Mouse (Mus musculus) cerebellum, adult 11 months (tissue): ENCODE data around the gene Glg1.
"Not testable (repeated sequence)": the region's sequence is repeated elsewhere in the genome, so short reads cannot be mapped to it uniquely, and the experiment has no call there.

Source experiments
- DNase-seq: peaks from one replicate; pipeline ENCODE4 v3.0.0; 2022

Gene Glg1

DNA sequence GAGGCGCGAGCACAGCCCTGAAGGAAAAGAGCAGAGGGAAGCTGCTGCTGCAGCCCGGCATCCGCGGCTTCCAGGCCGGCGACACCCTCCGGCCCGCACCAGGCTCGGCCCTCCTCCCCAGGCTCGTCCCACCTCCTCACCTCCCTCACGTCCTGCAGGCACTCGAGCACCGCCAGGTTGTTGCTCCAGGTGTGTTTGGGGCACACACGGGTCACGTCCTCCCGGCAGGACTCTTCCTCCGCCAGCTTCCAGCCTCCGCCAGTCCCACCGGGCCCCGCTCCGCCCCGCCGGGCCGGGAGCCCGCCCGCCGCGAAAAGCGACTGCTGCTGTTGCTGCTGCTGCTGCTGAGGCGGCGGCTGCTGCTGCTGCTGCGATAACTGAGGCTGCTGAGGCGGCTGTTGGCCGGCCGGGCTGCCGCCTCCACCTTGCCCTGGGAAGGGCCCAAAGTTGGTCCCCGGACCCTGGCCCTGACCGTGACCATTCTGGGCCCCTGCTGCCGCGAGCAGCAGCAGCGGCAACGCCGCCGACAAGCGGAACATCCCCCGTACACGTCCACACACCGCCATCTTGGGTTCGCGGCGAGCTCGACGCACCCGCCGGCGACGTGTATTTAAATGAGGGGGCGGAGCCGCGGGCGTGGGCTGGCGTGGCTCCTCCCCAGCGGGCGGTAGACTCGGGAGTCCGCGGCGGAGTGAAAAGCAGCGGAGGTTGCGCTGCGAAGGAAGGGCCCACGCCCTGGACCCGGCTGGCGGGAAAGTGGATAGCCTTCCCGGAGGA is at the start of gene Glg1:
TSS of gene Glg1 (minus strand) at position 586 of the 777 bp plus-strand sequence.
- DNase-seq = peak; percentile 90

- DNase-seq = no peak
Measured at GRCm38 (mm10) chr8:111305031-111305730, 46.2 kb upstream of the Glg1 start.

DNA sequence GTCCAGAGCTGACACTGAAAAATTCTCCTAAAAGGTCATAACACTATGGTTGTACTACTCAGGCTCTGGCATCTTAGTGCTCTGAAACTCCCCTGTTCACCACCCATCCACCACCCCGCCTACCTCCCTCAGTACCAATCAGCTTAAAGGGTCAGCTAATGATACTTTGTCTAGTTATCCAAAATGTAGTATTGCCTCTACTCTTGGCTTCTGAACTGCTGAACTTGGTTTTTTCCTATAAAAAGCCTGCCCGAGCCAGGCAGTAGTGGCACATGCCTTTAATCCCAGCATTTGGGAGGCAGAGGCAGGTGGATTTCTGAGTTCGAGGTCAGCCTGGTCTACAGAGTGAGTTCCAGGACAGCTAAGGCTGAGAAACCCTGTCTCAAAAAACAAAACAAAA is 45.3 kb upstream of the Glg1 start:
- DNase-seq = no peak

- DNase-seq = not testable (repeated sequence)
Measured at GRCm38 (mm10) chr8:111303076-111303803, 44.2 kb upstream of the Glg1 start.

DNA sequence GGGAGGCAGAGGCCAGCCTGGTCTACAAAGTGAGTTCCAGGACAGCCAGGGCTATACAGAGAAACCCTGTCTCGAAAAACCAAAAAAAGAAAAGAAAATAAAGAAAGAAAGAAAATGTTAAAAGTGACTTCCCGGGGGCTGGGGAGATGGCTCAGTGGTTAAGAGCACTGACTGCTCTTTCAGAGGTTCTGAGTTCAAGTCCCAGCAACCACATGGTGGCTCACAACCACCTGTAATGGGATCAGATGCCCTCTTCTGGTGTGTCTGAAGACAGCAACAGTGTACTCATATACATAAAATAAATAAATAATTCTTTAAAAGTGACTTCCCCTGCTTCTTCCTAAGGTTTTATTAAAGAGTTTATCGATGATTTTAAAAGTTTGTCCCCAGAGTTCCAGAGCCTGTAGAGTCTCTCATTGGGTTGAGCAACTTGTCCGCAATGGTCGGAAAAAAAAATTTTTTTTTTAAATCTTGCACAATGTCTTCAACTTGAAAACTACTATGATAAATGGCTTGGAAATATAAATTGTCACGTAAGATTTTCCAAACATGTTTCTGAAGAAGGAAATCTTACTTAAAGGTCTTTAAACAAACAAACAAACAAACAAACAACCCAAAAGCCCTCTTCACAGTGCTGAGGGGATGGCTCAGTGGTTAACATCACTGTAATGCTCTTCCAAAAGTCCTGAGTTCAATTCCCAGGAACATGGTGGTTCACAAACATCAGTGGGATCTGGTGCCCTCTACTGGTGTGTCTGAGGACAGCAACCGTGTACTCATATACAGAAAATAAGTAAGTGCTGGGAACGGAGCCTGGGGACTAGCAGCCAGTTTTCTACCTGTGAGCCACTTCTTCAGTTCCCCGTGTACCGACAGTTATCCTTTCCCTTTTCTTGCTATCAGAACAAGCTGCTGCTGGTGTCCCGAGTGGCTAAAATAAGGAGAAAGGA is 41.9 kb upstream of the Glg1 start:
- peak; percentile 10 for DNase-seq

- DNase-seq = peak; percentile 94
Measured at GRCm38 (mm10) chr8:111299821-111300568, 41.0 kb upstream of the Glg1 start, which contains the start of gene Rfwd3. Rfwd3 (minus strand) TSS chr8:111300222.

DNA sequence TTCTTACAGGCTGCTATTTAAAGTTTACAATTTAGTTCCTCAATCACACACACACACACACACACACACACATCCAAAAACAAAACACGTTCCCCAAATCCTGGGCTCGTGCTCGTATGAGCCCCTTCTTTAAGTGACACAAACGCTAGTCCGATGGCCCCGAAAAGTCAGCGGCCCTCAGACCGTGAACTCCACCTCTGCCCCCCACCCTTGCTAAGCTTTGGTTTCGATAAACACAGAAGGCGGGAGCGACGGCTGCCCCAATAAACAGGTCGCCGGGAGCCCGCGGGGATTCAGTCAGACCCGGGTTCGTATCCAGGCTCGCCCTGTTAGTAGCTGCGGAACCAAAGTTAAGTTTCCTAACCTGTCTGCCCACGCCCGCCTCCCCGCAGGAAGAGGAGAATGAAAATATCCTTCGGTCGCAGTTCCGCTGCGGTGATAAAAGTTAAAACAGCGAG is 40.4 kb upstream of the Glg1 start:
- peak; percentile 53 for DNase-seq

- peak; percentile 9 for DNase-seq
Measured at GRCm38 (mm10) chr8:111298011-111298410, 39.0 kb upstream of the Glg1 start.

DNA sequence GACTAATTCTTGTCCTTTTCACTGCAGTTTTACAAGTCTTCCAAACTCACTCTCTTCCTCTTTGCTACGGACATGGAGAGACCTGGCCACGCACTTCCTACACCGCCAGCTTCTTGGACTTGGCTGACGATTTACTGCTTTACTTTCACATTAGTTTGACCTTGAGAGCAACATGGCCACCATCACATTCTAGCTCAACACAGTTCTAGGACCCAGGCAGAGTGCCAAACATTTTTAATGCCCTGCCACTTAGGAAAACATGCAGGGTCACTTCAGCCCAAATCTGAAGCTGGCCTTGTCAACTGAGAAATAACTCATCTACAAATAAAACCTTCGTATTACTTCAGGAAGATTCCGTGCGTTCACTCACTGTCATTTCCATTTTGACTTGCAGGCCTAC is 32.7 kb upstream of the Glg1 start:
- no peak for DNase-seq

DNA sequence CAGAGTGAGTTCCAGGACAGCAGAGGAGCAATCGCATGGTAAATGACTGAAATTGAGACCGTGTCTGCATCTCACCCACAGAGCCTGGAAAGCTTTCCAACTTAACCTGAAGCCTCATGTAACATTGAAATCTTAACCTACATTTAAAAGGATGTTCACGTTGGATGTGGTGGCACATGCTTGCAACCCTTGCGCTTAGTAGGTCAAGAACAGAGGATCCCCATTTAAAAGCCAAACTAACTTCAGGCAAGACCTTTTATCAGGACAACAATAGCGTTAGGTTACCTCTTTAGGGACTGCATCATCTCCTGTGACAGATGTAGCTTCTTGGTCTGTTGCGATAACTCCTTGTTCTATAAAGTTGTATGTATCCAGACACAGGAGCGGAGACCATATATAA is 31.6 kb upstream of the Glg1 start:
- no peak for DNase-seq

DNA sequence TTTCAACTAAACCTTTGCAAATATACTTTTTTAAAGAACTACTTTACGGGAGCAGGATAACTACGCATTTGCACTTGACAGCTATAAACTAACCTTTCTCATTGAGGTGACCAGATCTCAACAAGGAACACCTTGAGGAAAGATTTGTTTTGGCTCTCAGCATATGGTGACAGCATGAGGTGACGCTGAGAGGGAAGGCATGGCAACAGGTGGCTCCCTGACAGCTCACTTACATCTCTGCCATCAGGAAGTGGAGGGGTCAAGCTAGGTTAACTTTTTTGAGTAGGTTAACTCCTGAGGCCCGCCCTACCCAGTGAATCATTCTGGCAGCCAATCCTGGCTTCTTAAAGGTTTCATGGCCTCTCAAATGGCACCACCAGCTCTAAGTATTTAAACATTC is 26.6 kb upstream of the Glg1 start:
- DNase-seq = no peak

DNA sequence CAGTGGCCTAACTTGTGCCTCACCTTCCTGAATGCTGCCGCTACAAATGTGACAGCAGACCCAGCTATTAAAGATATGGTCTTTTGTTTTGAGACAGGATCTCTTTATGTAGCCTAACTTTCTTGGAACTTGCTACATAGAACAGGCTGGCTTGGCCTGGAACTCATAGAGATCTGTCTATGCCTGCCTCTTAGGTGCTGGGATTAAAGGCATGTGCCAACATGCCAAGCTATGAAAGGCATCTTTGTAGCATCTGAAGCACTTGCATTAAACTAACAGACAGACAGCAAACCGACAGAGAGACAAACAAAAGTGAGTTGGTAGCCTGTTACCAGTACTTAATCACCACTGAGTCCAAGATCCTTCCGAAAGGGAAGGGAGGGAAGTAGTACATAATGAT is 23.1 kb upstream of the Glg1 start:
- DNase-seq = no peak

GRCm38 (mm10) chr8:111268277-111268676 is 9.3 kb upstream of the Glg1 start:
- DNase-seq = no peak

GRCm38 (mm10) chr8:111266161-111266560 is 7.1 kb upstream of the Glg1 start:
- not testable (repeated sequence) for DNase-seq

DNA sequence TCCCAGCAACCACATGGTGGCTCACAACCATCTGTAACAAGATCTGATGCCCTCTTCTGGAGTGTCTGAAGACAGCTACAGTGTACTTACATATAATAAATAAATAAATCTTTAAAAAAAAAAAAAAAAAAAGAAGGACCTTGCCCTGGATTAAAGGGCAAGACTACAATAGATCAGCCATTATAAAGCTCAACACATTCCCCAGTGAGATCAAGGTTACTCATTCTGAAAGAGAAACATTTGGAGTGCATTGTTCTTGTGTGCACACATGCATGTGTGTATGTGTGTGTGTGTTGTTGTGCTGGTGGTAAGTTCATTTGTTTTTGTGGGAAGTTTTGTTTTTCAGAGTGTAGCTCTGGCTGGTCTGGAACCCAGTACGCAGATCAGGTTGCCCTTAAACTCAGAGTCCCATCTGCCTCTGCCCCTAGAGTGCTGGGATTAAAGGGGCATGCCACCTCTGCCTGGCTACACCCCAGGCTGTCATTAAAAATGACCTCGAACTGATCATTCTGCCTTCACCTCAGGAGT is 5.7 kb upstream of the Glg1 start:
- DNase-seq = no peak

DNA sequence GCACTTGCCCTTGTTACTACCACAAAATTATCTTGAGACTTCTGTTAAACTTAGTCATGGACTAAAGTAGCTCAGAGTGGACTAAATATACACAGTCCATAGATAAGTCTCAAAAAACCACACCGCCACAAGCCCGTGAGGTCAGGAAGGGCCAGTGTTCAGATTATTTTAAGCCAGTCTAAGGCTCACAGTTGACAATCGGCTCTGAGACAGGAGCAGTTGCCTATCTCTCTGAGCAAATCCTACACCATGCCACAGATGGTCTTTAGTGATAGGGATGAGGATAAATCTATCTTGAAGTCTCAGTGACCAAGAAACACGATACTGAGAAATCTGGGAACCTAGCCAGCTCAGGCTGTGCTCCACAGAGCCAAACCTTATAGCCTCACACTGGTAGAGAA is 3.0 kb upstream of the Glg1 start:
- DNase-seq = no peak

DNA sequence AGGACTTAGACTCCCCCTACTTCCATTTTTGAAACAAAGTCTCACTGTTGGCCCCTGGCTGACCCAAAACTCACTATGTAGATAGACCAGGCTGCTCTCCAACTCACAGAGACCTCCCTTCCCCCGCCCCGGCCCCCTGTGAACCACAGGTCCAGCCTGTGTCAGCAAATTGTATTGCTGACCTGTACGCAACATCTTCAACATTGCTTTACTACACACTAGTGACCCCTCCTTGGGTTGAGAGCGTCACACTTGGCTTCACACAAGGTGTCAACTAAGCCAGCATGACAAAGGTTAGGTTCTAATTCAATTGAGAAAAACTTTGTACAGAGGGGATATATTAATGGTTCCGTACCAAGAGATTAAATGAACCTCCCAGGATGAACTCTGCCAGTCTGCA is 1.2 kb upstream of the Glg1 start:
- no peak for DNase-seq

DNA sequence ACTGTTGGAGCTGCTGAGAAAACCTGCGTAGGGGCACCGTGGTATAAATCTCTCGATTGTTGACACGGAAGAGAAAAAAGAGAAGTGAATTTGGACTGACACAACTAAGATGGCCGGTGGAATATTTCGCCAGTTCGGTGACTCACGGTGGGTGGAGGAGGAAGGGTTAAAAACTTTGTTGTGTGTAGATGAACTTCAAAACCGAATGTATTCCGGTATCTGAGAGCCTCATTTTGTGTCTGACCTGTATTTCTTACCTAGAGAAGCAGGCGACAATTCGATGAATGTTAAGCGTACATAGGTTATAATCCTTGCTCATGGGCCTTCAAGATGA is 359 bp upstream of the Glg1 start:
- no peak for DNase-seq

- DNase-seq = no peak
Measured at GRCm38 (mm10) chr8:111258010-111258630, 896 bp downstream of the Glg1 start.

DNA sequence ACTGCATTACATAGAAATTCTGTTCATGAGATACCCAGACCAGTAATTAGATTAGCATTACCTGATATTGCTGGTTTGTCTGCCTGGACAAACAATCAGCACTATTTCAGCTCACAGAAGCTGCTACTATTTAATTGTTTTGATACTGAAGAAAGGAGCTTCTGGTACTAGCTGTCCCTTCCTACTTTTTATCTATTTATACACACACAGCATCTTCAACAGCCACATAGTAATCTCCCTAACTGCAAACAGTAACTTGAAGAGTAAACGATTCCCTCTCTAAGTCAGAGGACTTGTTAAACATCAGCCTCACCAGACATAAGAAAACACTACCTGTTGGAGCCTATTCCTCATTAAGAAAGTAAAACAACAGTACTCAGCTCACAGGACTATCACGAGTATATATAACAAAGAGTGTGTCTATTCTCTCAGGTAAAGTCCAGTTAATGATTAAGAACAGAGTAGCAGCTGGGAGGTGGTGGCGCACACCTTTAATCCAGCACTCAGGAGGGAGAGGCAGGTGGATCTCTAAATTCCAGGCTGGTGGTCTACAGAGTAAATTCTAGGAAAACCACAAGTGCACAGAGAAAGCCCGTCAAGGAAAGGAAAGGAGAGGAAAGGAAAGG is 6.4 kb downstream of the Glg1 start:
- DNase-seq = no peak

DNA sequence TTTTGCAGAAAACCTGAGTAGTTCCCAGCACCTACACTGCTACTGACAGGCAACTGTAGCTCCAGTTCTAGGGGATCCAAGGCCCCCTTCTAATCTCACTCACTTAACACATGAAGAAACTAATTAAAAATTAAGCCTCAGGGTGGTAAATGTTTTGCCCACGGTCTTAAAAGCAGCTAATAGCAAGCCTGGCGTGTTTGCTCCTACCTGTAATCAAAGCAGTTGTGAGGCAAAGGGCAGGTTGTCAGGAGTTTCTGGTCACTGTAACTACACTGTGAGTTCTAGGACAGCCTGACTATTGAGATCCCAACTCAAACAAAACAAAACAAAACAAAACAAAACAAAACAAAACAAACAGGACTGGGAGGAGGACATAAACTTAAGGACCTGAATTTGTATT is 8.9 kb downstream of the Glg1 start:
- DNase-seq = no peak
